Mouse (Mus musculus): ENCODE results near the gene Npepl1.

- TF ChIP-seq CTCF (IDR thresholded peaks at IDR 0.05; ENCODE audit: low read depth) (no peak), EP300 (optimal IDR thresholded peaks at IDR 0.05) (no peak)
Measured at GRCm38 (mm10) chr2:174120631-174121030, 10.5 kb downstream of the Npepl1 start.
